10 mouse cellular contexts compared by ENCODE assay signal in genomic region chr12:78315106-78315505, GRCm38 (mm10).
"Had no signal": no experiment of that assay in that cellular context is flagged by ENCODE, and none has a peak within 500 bp of the region (broad histone marks: within the 10 kb centered on the region; RNA-seq: fewer than 3 reads in every experiment).

No protein-coding gene starts in this region.

- H3K9ac ChIP-seq: limb, embryonic 15.5 days; liver, embryonic 13.5 days; midbrain, embryonic 12.5 days; neural tube, embryonic 13.5 days had no signal

- DNase-seq: kidney, postnatal 14 days; liver, embryonic 13.5 days; lung, adult 18-20 months; right cerebral cortex, postnatal 14 days; thymus, postnatal 36 days had no signal

- H3K27me3 ChIP-seq: limb, embryonic 15.5 days; liver, embryonic 13.5 days; midbrain, embryonic 12.5 days; neural tube, embryonic 13.5 days had no signal

- ATAC-seq: midbrain, embryonic 16.5 days had no signal

- H3K9me3 ChIP-seq: limb, embryonic 15.5 days; liver, embryonic 13.5 days; midbrain, embryonic 12.5 days; neural tube, embryonic 13.5 days had no signal

- H3K4me3 ChIP-seq: left cerebral cortex, adult 2 months; limb, embryonic 15.5 days; liver, embryonic 13.5 days; midbrain, embryonic 12.5 days; neural tube, embryonic 13.5 days had no signal

- H3K4me2 ChIP-seq: limb, embryonic 15.5 days; liver, embryonic 13.5 days; midbrain, embryonic 12.5 days; neural tube, embryonic 13.5 days had no signal

- H3K4me1 ChIP-seq: limb, embryonic 15.5 days; liver, embryonic 13.5 days; midbrain, embryonic 12.5 days; neural tube, embryonic 13.5 days had no signal

- H3K36me3 ChIP-seq: limb, embryonic 15.5 days; liver, embryonic 13.5 days; midbrain, embryonic 12.5 days had no signal

- H3K27ac ChIP-seq: left cerebral cortex, adult 2 months; limb, embryonic 15.5 days; liver, embryonic 13.5 days; midbrain, embryonic 12.5 days; neural tube, embryonic 13.5 days had no signal
